Mouse (Mus musculus) CD4-positive helper T cell, adult 2 months (primary cell): ENCODE measurements around the gene E2f8.

Experiments
- DNase-seq: peaks from one replicate; pipeline ENCODE4 v3.0.0-alpha.2; 2012; ENCODE audit warnings: low read depth, missing footprints, low spot score

E2f8 gene

GRCm38 (mm10) chr7:48855461-48855860 lies 25.9 kb downstream of the E2f8 start:
- no peak for DNase-seq

DNA sequence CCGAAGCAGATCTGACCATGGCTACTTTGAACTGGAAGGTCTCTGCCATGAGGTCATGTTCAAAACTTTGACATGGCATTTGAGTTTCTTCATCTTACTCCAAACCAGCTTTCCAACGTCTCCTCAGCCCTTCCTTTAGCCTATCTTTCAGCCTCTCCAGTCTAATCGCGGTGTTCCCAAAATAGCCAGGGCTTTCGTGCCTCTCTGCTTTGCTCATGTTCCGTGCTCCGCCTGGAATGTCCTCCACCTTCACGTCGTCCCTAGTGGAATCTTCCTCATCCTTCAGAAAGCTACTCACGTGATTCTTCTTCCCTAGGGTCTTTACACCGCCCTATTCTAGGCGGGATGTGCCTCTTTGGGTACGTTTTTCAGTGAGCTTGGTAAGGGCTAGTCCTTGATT lies 27.9 kb downstream of the E2f8 start:
- DNase-seq, result no peak

GRCm38 (mm10) chr7:48851529-48852104 lies 29.8 kb downstream of the E2f8 start:
- no peak for DNase-seq

DNA sequence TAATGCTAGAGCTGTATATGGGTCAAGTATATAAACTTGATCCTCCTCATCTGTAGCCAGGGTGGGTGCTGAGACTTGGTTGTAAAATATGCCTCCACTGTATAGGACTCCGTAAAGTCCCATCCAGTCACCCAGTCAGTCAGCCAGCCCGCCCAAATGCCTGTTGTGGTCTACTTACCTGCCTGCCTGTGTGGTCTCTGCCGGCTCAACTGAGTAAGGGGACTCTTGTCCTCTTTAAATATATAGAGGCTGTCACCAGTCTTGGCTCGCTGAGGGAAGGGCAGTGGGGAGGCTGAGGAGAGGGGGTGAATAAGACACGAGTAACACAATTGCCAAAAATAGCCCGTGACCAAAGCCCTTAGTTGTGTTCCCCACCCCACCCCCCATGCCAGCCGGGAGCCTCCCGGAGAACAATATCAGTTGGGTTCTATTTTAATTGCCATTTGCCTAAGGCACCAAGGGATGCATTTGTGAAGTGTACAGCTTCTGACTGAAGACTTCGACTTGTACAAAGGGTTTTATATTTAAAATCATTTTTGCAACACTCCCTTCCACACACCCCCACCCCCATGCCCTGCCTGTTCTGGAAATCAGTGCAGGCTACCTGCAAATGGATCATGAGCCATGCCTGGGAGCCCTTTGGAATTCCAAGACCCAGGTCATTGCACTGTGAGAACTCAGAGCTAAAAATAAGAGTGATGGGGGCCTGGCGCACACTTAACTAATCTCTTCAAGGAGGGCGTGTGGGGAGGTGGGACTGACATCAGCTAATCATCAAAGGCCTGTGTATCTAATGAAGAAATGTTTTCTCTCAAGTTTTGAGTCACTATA lies 33.4 kb downstream of the E2f8 start, which contains the start of gene Csrp3:
Gene Csrp3 (minus strand): TSS at position 214 of the 831 bp plus-strand sequence.
- DNase-seq, result no peak

DNA sequence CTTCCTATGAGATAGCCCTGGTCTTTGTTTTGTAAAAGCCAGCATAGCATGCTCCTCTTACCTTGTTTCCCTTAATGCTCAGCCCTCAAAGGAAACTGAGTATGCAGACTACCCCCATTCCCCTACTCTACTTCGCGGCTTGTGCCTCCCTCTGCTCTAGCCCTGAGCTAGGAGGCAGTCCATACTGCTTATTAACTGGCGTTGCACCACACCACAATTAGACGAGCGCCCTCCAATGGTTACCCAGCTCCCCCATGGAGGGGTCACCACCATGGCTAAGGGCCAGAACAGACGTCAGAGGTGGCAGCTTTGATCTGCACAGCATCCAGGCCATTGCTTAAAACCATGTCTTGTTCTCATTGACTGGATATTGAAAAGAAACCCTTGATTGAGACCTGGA lies 34.6 kb downstream of the E2f8 start:
- no peak for DNase-seq

DNA sequence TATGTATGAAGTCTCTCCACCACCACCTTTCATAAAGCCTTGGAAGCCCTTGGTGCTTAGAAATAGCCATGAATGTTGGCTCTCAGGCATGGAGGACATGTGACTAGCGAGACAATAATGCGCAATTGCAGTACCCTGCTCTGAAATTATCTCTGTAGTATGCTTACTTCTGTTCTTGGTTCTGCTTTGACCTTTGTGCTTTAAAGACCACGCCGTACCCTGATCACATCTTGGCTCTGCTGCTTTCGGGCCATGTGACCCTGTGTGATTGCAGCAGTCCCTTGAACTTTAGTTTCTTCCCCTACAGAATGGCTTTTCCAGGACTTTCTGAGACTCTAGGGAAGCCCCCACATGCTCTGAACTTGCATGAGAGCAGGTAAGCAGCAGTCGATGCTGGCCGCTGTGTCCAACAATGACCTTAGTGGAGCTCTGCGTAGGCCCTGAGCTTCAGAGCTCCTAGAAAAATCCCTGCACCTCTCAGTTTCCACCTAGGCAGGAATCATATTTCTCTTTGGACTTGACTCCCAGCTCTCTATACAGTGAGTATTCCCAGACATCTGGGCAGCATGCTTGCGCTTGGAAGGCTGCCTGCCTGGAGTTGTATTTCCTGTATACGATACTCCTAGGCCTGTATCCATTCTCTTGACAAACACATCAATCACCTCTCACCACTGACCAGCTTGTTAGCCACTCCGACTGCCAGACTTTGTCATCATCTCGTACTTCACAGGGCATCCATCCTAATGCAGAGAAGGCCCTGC lies 36.0 kb downstream of the E2f8 start:
- no peak for DNase-seq

DNA sequence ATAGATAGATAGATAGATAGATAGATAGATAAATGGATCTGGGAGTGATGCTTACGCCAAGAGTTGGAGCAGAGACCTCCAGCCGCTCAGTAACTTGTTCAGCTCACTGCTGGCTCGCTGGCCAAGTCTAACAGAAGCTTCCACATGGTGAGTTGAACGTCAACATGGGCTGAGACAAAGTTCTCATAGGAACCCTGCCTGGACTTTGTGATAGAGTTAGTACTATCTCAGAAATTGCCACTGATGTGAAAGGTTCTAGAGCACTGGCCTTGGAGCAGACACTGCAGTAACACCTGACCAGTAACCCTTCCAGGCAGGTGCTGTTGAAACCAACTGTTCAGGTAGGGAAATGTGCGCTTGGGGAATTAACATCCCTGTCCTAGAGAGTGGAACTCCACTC lies 37.9 kb downstream of the E2f8 start:
- no peak for DNase-seq

- DNase-seq, result no peak
Observed at GRCm38 (mm10) chr7:48842353-48842752, 39.0 kb downstream of the E2f8 start.

DNA sequence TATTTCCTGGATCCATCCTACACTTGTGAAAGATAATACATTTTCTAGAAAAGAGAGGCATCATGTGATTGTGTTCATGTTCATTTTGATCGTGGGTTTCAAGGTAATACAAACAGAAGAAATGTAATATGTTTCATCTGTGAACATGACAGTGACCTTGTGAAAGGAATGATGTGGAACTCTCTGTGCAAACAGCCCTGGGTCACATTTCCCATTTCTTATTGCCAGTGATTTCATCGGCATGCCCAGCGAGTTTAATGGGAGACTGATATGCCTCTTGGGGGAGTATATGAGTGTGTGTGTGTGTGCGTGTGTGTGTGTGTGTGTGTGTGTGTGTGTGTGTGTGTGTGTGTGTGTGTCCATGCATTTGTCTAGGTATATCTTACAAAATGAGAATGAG lies 39.9 kb downstream of the E2f8 start:
- no peak for DNase-seq

- DNase-seq, result no peak
Observed at GRCm38 (mm10) chr7:48840545-48840944, 40.9 kb downstream of the E2f8 start.

DNA sequence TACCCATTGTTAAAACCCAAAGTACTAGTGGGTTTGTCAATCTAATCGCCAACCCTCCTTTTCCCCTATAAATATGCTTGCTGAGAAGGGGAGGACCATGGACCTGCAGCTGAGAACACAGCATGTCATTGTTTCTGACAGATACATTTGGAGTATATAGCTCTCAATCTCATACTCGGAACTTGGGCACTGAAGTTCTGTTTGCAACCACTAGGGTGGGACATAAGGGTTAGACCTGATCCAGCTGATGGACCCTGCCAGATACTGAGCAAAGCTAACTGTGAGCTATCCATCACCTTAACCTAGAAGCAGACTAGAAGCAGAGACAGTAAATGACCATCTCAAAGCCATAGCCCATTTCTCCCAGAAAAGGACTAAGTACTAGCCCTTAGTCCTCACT lies 43.0 kb downstream of the E2f8 start:
- no peak for DNase-seq

DNA sequence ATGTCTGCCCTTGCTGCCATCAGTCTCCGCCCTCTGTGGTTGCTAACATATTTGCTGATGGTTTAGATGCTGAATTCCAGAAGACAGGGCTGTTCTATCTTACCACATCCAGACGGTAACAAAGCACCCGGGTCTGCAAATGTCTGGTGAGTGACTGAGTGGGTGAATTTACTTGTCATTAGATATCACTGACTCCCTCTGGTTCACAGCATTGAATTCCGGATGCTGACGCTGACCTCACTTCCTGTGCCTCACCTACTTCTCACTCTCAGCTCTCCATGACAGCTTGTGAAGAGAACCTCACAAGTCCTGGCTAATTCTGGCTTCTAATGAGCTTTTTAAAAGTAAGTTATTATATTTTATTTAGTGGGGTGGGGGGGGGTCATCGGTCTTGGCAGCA lies 44.4 kb downstream of the E2f8 start:
- DNase-seq, result no peak

- no peak for DNase-seq
Observed at GRCm38 (mm10) chr7:48834989-48835626, 46.3 kb downstream of the E2f8 start.

DNA sequence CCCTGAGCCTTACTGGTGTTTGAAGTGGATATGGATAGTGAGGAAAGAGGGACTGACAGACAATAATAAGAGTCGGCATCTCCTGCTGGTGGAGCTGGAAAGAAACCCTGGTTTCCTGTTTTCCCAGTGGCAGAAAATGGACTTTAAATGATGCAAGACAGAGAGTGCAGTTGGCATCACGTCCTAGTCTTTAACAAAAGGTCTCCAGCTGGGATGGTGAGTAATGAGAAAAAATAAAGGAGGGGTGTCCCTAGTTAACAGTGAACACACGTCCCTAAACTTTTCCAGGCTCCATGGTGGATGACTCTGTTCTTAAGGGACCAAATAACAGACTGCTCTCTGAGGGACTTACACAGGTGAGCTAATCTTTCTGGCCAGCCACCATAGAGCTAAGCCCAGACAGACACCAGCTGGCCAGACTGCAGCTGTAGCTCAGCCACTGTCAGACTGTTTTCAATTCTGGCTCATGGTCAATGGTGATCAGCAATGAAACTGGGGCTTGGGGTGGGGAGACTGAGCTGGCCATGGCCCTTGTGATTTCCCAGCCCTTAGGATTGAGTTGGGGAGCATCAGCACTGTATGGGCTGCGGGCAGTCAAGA lies 46.9 kb downstream of the E2f8 start:
- DNase-seq, result no peak

DNA sequence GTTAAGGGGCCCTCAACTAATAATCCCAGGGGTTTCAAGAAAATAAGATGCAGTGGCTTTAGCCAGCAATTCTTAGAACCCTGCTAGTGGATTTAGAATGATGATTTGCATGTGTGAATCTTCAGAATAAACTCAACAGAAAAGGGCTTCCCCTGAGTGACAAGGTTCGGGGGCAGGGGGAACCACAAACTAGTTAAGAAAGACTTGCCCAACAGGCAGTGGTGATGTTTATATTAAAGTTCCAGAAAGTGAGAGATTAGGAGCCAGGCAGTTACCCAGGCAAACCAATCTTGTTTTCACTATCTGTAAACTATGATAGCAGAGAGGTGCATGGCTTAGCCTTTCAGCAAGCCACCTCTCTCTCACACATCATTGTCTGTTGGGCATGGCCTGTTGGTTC lies 48.7 kb downstream of the E2f8 start:
- no peak for DNase-seq

- no peak for DNase-seq
Observed at GRCm38 (mm10) chr7:48830395-48830794, 51.0 kb downstream of the E2f8 start.

DNA sequence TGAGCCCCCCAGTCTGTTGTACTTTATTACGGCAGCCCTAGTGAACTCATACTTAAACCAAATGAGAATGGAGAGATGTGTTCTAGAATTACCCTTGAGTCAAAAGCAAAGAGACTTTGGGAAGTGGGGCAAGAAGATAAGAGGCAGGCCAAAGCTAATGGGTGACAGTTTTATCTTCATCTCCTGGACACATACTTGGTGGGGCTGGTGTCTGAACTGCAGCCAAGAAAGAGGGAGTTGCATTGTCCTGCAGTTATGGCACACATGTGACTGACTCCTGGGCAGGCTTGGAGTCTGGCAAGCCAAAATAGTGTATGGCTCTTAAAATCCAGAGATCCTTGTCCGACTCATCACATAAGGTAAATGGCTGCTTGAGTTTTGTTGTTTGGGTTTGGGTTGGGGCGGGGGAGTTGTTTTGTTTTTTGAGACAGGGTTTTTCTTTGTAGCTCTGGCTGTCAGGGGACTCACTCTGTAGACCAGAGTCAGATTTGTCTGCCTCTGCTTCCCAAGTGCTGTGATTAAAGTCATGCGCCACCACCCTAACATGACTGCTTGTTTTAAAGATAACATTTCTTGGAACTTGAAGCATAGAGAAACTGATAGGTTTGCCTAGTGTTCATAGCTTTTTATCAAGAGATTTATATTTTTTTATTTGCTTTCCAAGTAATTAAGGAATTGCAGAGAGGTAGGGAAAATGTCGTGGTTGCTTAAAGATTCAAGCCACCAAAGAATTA lies 52.1 kb downstream of the E2f8 start:
- no peak for DNase-seq

GRCm38 (mm10) chr7:48825170-48825569 lies 56.2 kb downstream of the E2f8 start:
- no peak for DNase-seq

DNA sequence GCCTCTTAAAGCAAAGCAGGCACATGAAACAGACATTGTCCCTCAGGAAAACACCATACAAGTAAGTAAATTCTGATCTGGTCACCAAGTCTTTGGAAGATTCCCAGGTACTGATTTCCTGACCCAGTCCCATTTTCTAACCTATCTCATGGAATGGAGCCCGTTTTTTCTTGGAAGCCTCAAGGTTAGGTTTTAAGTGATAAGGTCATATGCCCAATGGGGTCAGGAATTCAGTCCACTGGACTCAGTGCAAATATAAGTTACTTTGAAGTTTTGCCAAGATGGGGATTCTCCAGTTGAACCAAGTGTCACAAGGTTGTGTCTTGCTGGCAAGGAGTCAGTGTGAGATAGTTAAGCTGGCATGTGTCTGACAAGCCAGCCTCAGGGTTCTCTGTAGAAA lies 56.7 kb downstream of the E2f8 start:
- no peak for DNase-seq

- no peak for DNase-seq
Observed at GRCm38 (mm10) chr7:48823621-48824020, 57.8 kb downstream of the E2f8 start.

- no peak for DNase-seq
Observed at GRCm38 (mm10) chr7:48821654-48822053, 59.7 kb downstream of the E2f8 start.
